Mouse (Mus musculus) ES-E14 (cell line): ENCODE measurements around the gene Myo19. TPM values are rescaled to one million over a fixed set of nuclear protein-coding genes. Genes with fewer than 3 reads are reported as not detected.

ENCODE experiments used
- DNase-seq: peaks from one replicate; pipeline ENCODE4 v3.0.0-alpha.2; 2013; ENCODE audit warnings: low read depth, low spot score
- H3K27ac ChIP-seq: 2 replicates; pipeline ENCODE4 v1.5.1; 2012; ENCODE audit warnings: low read depth, mild to moderate bottlenecking, low read length, moderate library complexity, mixed read lengths; ENCODE audit not compliant: poor library complexity, insufficient read depth, severe bottlenecking
- H3K36me3 ChIP-seq: 2 replicates; pipeline ENCODE4 v1.6.1; 2012; ENCODE audit warnings: mild to moderate bottlenecking, low read length, moderate library complexity, mixed read lengths; ENCODE audit not compliant: control insufficient read depth, poor library complexity, insufficient read depth, severe bottlenecking
- H3K4me1 ChIP-seq, 2 experiments: fragments of 150-350 bp in 1 of 2; sonication (generic) in 1 of 2; 2 replicates each; pipeline ENCODE4 v1.6.1; 2012; ENCODE audit warnings: low read length in 2 of 2, mild to moderate bottlenecking in 1 of 2, mixed read lengths in 1 of 2; ENCODE audit not compliant: control insufficient read depth in 2 of 2, insufficient read depth in 2 of 2, poor library complexity in 1 of 2
- H3K4me3 ChIP-seq, 2 experiments: fragments of 150-350 bp in 1 of 2; sonication (generic) in 1 of 2; 2 replicates each; pipeline ENCODE4 v1.5.1; 2012; ENCODE audit warnings: low read length in 2 of 2, low read depth in 1 of 2, mild to moderate bottlenecking in 1 of 2, mixed read lengths in 1 of 2; ENCODE audit not compliant: insufficient read depth in 1 of 2, poor library complexity in 1 of 2, severe bottlenecking in 1 of 2
- H3K9ac ChIP-seq: 2 replicates; pipeline ENCODE4 v1.6.1; 2012; ENCODE audit warnings: low read depth, mild to moderate bottlenecking, low read length, mixed read lengths; ENCODE audit not compliant: poor library complexity, insufficient read depth, severe bottlenecking
- H3K9me3 ChIP-seq: fragments of 150-350 bp; sonication (generic); 2 replicates; pipeline ENCODE4 v1.6.1; 2012; ENCODE audit warnings: low read depth, mild to moderate bottlenecking, low read length; ENCODE audit not compliant: control insufficient read depth, insufficient read depth
- CHD2 ChIP-seq: IDR thresholded peaks from 2 replicates; pipeline ENCODE4 v1.6.1; 2014; ENCODE audit warnings: mild to moderate bottlenecking, low read depth, low read length, inconsistent platforms
- HCFC1 ChIP-seq: IDR thresholded peaks from 2 replicates; pipeline ENCODE4 v1.6.1; 2012; ENCODE audit warnings: low read length, inconsistent platforms, borderline replicate concordance; ENCODE audit not compliant: insufficient read depth
- MAFK ChIP-seq: IDR thresholded peaks from 2 replicates; pipeline ENCODE4 v1.6.1; 2014; ENCODE audit warnings: mild to moderate bottlenecking, low read depth, low read length, inconsistent platforms; ENCODE audit not compliant: insufficient read depth
- ZC3H11A ChIP-seq: IDR thresholded peaks from 2 replicates; pipeline ENCODE4 v1.6.1; 2012; ENCODE audit warnings: low read depth, mild to moderate bottlenecking, inconsistent platforms, low read length, borderline replicate concordance
- ZNF384 ChIP-seq: IDR thresholded peaks from 2 replicates; pipeline ENCODE4 v1.6.1; 2012; ENCODE audit warnings: low read depth, low read length, inconsistent platforms
- in situ Hi-C, 2 experiments: fragments of 600-800 bp; cut with MboI; formaldehyde crosslinking; loops; one replicate each; pipeline ENCODE4 v1.15.1; 2025; ENCODE audit warnings: low sequenced_read_pairs in 2 of 2, inconsistent platforms in 1 of 2; ENCODE audit not compliant: unreplicated experiment in 2 of 2
- total RNA-seq: library from RNA; depleted of rRNA; stranded (reverse); fragments of 300-350 nt; gene quantifications from 2 replicates; pipeline ENCODE4 v1.2.3, GENCODE M21; 2012

The Myo19 gene
- total RNA-seq, 1 experiment, result 16.2 TPM

GRCm38 (mm10) chr11:84916703-84917300 lies 36.9 kb downstream of the Myo19 start:
- in situ Hi-C loops, result loop anchor here in 1 of 2 experiments (5.0 kb wide), 1 partner anchor 65 kb away; no protein-coding TSS in a partner anchor
- Histone ChIP-seq H3K27ac (no peak overlapping the region), H3K9me3 (no peaks in the 10 kb centered on the region)

GRCm38 (mm10) chr11:84918425-84918824 lies 38.5 kb downstream of the Myo19 start:
- no peak for TF ChIP-seq MAFK
- no peak for TF ChIP-seq CHD2
- TF ChIP-seq HCFC1, result no peak
- TF ChIP-seq ZC3H11A, result peak; percentile 81
- TF ChIP-seq ZNF384, result 0 out of 2 replicates have a peak, but pooled peaks have one; percentile 30
- DNase-seq, result peak; percentile 78
- H3K4me3 ChIP-seq, result no peak overlapping the region
- H3K9ac ChIP-seq, result peak overlapping the region; percentile 60; the same call in 1 of the 2 replicates
- H3K9me3 ChIP-seq, result no peaks in the 10 kb centered on the region
- H3K27ac ChIP-seq, result no peak overlapping the region
- peaks cover 0 to 2% of the 10 kb centered on the region in 2 experiments; a peak in 1 of 4 replicates for H3K4me1 ChIP-seq
- in situ Hi-C loops, result loop anchor here in 1 of 2 experiments (5.0 kb wide), 1 partner anchor 64 kb away; no protein-coding TSS in a partner anchor
- H3K36me3 ChIP-seq, result peaks cover 9% of the 10 kb centered on the region; the same call in 1 of the 2 replicates

More at GRCm38 (mm10) chr11:84916703-84917300, 36.9 kb downstream of the Myo19 start:
- H3K4me3 ChIP-seq, result peak overlapping the region; percentile 95 to 100; a peak in 3 of 4 replicates
- peaks cover 0 to 2% of the 10 kb centered on the region in 2 experiments; a peak in 1 of 4 replicates for H3K4me1 ChIP-seq
- TF ChIP-seq MAFK (no peak), ZNF384 (no peak), HCFC1 (no peak), CHD2 (no peak), ZC3H11A (no peak)
- DNase-seq, result no peak
- H3K36me3 ChIP-seq, result peaks cover 16% of the 10 kb centered on the region
- H3K9ac ChIP-seq, result no peak overlapping the region; the same call in 1 of the 2 replicates

- Histone ChIP-seq H3K4me3 (no peak overlapping the region), H3K27ac (no peak overlapping the region), H3K4me1 (peaks cover 0 to 2% of the 10 kb centered on the region in 2 experiments; a peak in 1 of 4 replicates), H3K36me3 (peaks cover 1% of the 10 kb centered on the region; the same call in 1 of the 2 replicates), H3K9ac (no peak overlapping the region), H3K9me3 (no peaks in the 10 kb centered on the region)
- in situ Hi-C loops, result loop anchor here in 1 of 2 experiments (5.0 kb wide), 1 partner anchor 63 kb away; no protein-coding TSS in a partner anchor
- peak; percentile 53 for DNase-seq
- no peak for TF ChIP-seq MAFK
Measured at GRCm38 (mm10) chr11:84919276-84919675, 39.3 kb downstream of the Myo19 start.

GRCm38 (mm10) chr11:84919951-84920350 lies 40.0 kb downstream of the Myo19 start:
- H3K9me3 ChIP-seq, result no peaks in the 10 kb centered on the region
- in situ Hi-C loops, result loop anchor here in 1 of 2 experiments (5.0 kb wide), 1 partner anchor 62 kb away; no protein-coding TSS in a partner anchor
- no peaks in the 10 kb centered on the region for H3K36me3 ChIP-seq
- TF ChIP-seq ZC3H11A (no peak), ZNF384 (no peak), MAFK (no peak), HCFC1 (no peak), CHD2 (no peak)
- no peak overlapping the region for H3K4me3 ChIP-seq
- peaks cover 0 to 2% of the 10 kb centered on the region in 2 experiments; a peak in 1 of 4 replicates for H3K4me1 ChIP-seq
- DNase-seq, result no peak
- H3K9ac ChIP-seq, result no peak overlapping the region
- no peak overlapping the region for H3K27ac ChIP-seq

GRCm38 (mm10) chr11:84920981-84921380 lies 41.0 kb downstream of the Myo19 start:
- H3K9ac ChIP-seq, result no peak overlapping the region
- H3K4me3 ChIP-seq, result no peak overlapping the region
- in situ Hi-C loops, result no loop called here
- peaks cover 0 to 2% of the 10 kb centered on the region in 2 experiments; a peak in 1 of 4 replicates for H3K4me1 ChIP-seq
- DNase-seq, result no peak
- H3K27ac ChIP-seq, result no peak overlapping the region
- TF ChIP-seq ZC3H11A (no peak), HCFC1 (no peak), MAFK (no peak), ZNF384 (no peak), CHD2 (no peak)
- no peaks in the 10 kb centered on the region for H3K36me3 ChIP-seq
- H3K9me3 ChIP-seq, result no peaks in the 10 kb centered on the region
